Mouse (Mus musculus) gastrocnemius, adult 2 months (tissue): ENCODE measurements around the gene Ogdhl. TPM values are rescaled to one million over a fixed set of nuclear protein-coding genes. Genes with fewer than 3 reads are reported as not detected.

Experiments
- DNase-seq: peaks from one replicate; pipeline ENCODE4 v3.0.0; 2022
- H3K27ac ChIP-seq: fragments of 200-600 bp; 2 replicates; pipeline ENCODE4 v1.8.1; 2022; ENCODE audit warnings: mild to moderate bottlenecking
- H3K4me3 ChIP-seq: fragments of 200-600 bp; 2 replicates; pipeline ENCODE4 v1.8.1; 2022; ENCODE audit warnings: mild to moderate bottlenecking, moderate library complexity
- CTCF ChIP-seq: fragments of 200-600 bp; IDR thresholded peaks from 2 replicates; pipeline ENCODE4 v1.8.1; 2022; ENCODE audit warnings: antibody characterized with exemption, mild to moderate bottlenecking, moderate library complexity
- intact Hi-C: fragments of 180-260 bp; cut with DNase I; formaldehyde crosslinking; loops from one replicate; pipeline ENCODE4 v1.15.1; 2025
- long read RNA-seq, 2 experiments: library from polyadenylated mRNA; stranded (forward); transcript quantifications; one replicate each; pipeline ENCODE4 v2.0.0; 2021
- total RNA-seq, 2 experiments: library from RNA; stranded (reverse); gene quantifications; 2 replicates each; pipeline ENCODE4 v1.2.3; 2021

The Ogdhl gene
- under 1 TPM; 0.48 to 0.61 TPM for total RNA-seq
- long read RNA-seq, experiment 1 = 0 reads
- long read RNA-seq, experiment 2 = 0 reads

- no peak for TF ChIP-seq CTCF
- peak; percentile 77 for DNase-seq
- Histone ChIP-seq H3K27ac (peak within 1 kb of the TSS; percentile 48; the same call in 1 of the 2 replicates), H3K4me3 (peak within 1 kb of the TSS; percentile 76)
- intact Hi-C loops = no loop called here
Observed at GRCm38 (mm10) chr14:32321732-32322685, at the start of gene Ogdhl. Ogdhl (plus strand) TSS chr14:32322019.

GRCm38 (mm10) chr14:32301622-32302021 is 20.2 kb upstream of the Ogdhl start:
- H3K27ac ChIP-seq = no peak overlapping the region
- intact Hi-C loops = no loop called here

GRCm38 (mm10) chr14:32302423-32302822 is 19.4 kb upstream of the Ogdhl start:
- intact Hi-C loops = no loop called here
- Histone ChIP-seq H3K27ac (no peak overlapping the region), H3K4me3 (no peak overlapping the region)
- no peak for TF ChIP-seq CTCF
- DNase-seq = no peak

More at GRCm38 (mm10) chr14:32301622-32302021, 20.2 kb upstream of the Ogdhl start:
- no peak for TF ChIP-seq CTCF
- DNase-seq = no peak
- H3K4me3 ChIP-seq = no peak overlapping the region

- no peak for DNase-seq
- intact Hi-C loops = no loop called here
- H3K4me3 ChIP-seq = no peak overlapping the region
- H3K27ac ChIP-seq = no peak overlapping the region
- no peak for TF ChIP-seq CTCF
Observed at GRCm38 (mm10) chr14:32304921-32305320, 16.9 kb upstream of the Ogdhl start.

GRCm38 (mm10) chr14:32309876-32310275 is 11.9 kb upstream of the Ogdhl start:
- TF ChIP-seq CTCF = peak; percentile 49
- H3K4me3 ChIP-seq = no peak overlapping the region
- DNase-seq = no peak
- H3K27ac ChIP-seq = no peak overlapping the region
- intact Hi-C loops = no loop called here

GRCm38 (mm10) chr14:32311381-32312035 is 10.3 kb upstream of the Ogdhl start:
- intact Hi-C loops = no loop called here
- no peak overlapping the region for H3K27ac ChIP-seq

GRCm38 (mm10) chr14:32317822-32318221 is 4.0 kb upstream of the Ogdhl start:
- Histone ChIP-seq H3K27ac (no peak overlapping the region), H3K4me3 (no peak overlapping the region)
- intact Hi-C loops = no loop called here
- no peak for TF ChIP-seq CTCF
- no peak for DNase-seq

More at GRCm38 (mm10) chr14:32311381-32312035, 10.3 kb upstream of the Ogdhl start:
- no peak for TF ChIP-seq CTCF
- H3K4me3 ChIP-seq = no peak overlapping the region
- DNase-seq = no peak

GRCm38 (mm10) chr14:32323221-32323620 is 1.4 kb downstream of the Ogdhl start:
- TF ChIP-seq CTCF = no peak
- no peak for DNase-seq
- no peak overlapping the region for H3K27ac ChIP-seq
- H3K4me3 ChIP-seq = no peak overlapping the region
- intact Hi-C loops = no loop called here

GRCm38 (mm10) chr14:32327366-32327765 is 5.5 kb downstream of the Ogdhl start:
- intact Hi-C loops = no loop called here
- no peak for DNase-seq
- TF ChIP-seq CTCF = no peak

GRCm38 (mm10) chr14:32332515-32333445 is 11.0 kb downstream of the Ogdhl start:
- Histone ChIP-seq H3K4me3 (no peak overlapping the region), H3K27ac (no peak overlapping the region)
- no peak for TF ChIP-seq CTCF
- no peak for DNase-seq
- intact Hi-C loops = no loop called here

More at GRCm38 (mm10) chr14:32327366-32327765, 5.5 kb downstream of the Ogdhl start:
- H3K4me3 ChIP-seq = no peak overlapping the region
- H3K27ac ChIP-seq = no peak overlapping the region

- peak; percentile 35 for DNase-seq
- H3K27ac ChIP-seq = no peak overlapping the region
- intact Hi-C loops = no loop called here
Observed at GRCm38 (mm10) chr14:32336021-32336420, 14.2 kb downstream of the Ogdhl start.

GRCm38 (mm10) chr14:32336547-32336946 is 14.7 kb downstream of the Ogdhl start:
- H3K27ac ChIP-seq = no peak overlapping the region
- intact Hi-C loops = no loop called here
- H3K4me3 ChIP-seq = no peak overlapping the region
- no peak for DNase-seq
- no peak for TF ChIP-seq CTCF

More at GRCm38 (mm10) chr14:32336021-32336420, 14.2 kb downstream of the Ogdhl start:
- no peak overlapping the region for H3K4me3 ChIP-seq
- TF ChIP-seq CTCF = no peak
